In genomic region chr9:20519949-20520348, GRCm38 (mm10) we compare ENCODE assay signal across 8 mouse cellular contexts. TPM values are rescaled to one million over a fixed set of nuclear protein-coding genes. Genes with fewer than 3 reads are reported as not detected.
DNase-seq lines count a peak whose midpoint lies in the region; ATAC-seq and TF ChIP-seq lines count a peak whose summit lies in the region.

No protein-coding gene starts in this region.

- DNase-seq in kidney, postnatal 0 days (ENCODE audit: low spot score), result no peak
- no peak for DNase-seq in kidney, adult 9 months
- DNase-seq in NIH3T3 (ENCODE audit: low read depth), result peak; percentile 4
- peak; percentile 26 for DNase-seq in midbrain, embryonic 14.5 days
- DNase-seq in left cerebral cortex, postnatal 10 days (ENCODE audit: extremely low spot score in 1 of 2, low spot score in 2 of 2), result no peak
- no peak for DNase-seq in left cerebral cortex, postnatal 25 days (ENCODE audit: low spot score in 2 of 2)
- no peak for DNase-seq in B cell, adult 2 months

- peak overlapping the region; percentile 44; the same call in 1 of the 2 replicates for H3K9ac ChIP-seq in kidney, postnatal 0 days (ENCODE audit: low read depth, low read length)
- H3K9ac ChIP-seq in hindbrain, embryonic 12.5 days, result peak overlapping the region; percentile 66
- H3K9ac ChIP-seq in midbrain, embryonic 14.5 days (replicated peaks; ENCODE audit: low read length), result peak overlapping the region; percentile 54

- no peaks in the 10 kb centered on the region for H3K9me3 ChIP-seq in kidney, postnatal 0 days (replicated peaks; ENCODE audit: low read length)
- no peaks in the 10 kb centered on the region for H3K9me3 ChIP-seq in hindbrain, embryonic 12.5 days (replicated peaks)
- H3K9me3 ChIP-seq in midbrain, embryonic 14.5 days (ENCODE audit: control insufficient read depth, low read length), result no peaks in the 10 kb centered on the region

- H3K27ac ChIP-seq in kidney, postnatal 0 days, result no peak overlapping the region
- no peak overlapping the region for H3K27ac ChIP-seq in hindbrain, embryonic 12.5 days
- no peak overlapping the region for H3K27ac ChIP-seq in midbrain, embryonic 14.5 days (replicated peaks; ENCODE audit: low read depth, low read length)

- H3K27me3 ChIP-seq in kidney, postnatal 0 days (ENCODE audit: insufficient read depth, low read length), result no peaks in the 10 kb centered on the region
- no peaks in the 10 kb centered on the region for H3K27me3 ChIP-seq in hindbrain, embryonic 12.5 days
- no peaks in the 10 kb centered on the region for H3K27me3 ChIP-seq in midbrain, embryonic 14.5 days (ENCODE audit: control insufficient read depth, insufficient read depth, low read length)

- H3K36me3 ChIP-seq in kidney, postnatal 0 days (ENCODE audit: insufficient read depth, low read length), result peaks cover 13% of the 10 kb centered on the region; the same call in 1 of the 2 replicates
- H3K36me3 ChIP-seq in hindbrain, embryonic 12.5 days, result peaks cover 27% of the 10 kb centered on the region
- peaks cover 18% of the 10 kb centered on the region for H3K36me3 ChIP-seq in midbrain, embryonic 14.5 days (ENCODE audit: control insufficient read depth, insufficient read depth, low read length)

- 24% methylated on average over 4 of the region's 4 CpGs for WGBS in kidney, postnatal 0 days
- 12% methylated on average over 4 of the region's 4 CpGs for WGBS in hindbrain, embryonic 12.5 days
- WGBS in midbrain, embryonic 14.5 days, result 10% methylated on average over 4 of the region's 4 CpGs

- peak overlapping the region; percentile 42 for H3K4me3 ChIP-seq in kidney, postnatal 0 days (replicated peaks; ENCODE audit: low read depth, low read length)
- H3K4me3 ChIP-seq in hindbrain, embryonic 12.5 days, result peak overlapping the region; percentile 50
- peak overlapping the region; percentile 79 for H3K4me3 ChIP-seq in midbrain, embryonic 14.5 days (replicated peaks; ENCODE audit: low read depth, low read length)

- TF ChIP-seq CTCF in kidney, postnatal 0 days (IDR thresholded peaks at IDR 0.05; ENCODE audit: low read depth), result no peak

- no peak for ATAC-seq in kidney, postnatal 0 days (replicated peaks; ENCODE audit: low FRiP score, low read depth)
- ATAC-seq in hindbrain, embryonic 12.5 days (ENCODE audit: low FRiP score), result no peak
- no peak for ATAC-seq in midbrain, embryonic 14.5 days (ENCODE audit: low FRiP score, low TSS enrichment)

- H3K4me2 ChIP-seq in kidney, postnatal 0 days (ENCODE audit: low read length), result peak overlapping the region; percentile 71
- H3K4me2 ChIP-seq in hindbrain, embryonic 12.5 days (replicated peaks), result peak overlapping the region; percentile 64
- peak overlapping the region; percentile 92 for H3K4me2 ChIP-seq in midbrain, embryonic 14.5 days (ENCODE audit: low read length)

- intact Hi-C loops in left cerebral cortex, postnatal 10 days (cut with DNase I), result no loop called here
- intact Hi-C loops in left cerebral cortex, postnatal 25 days (cut with DNase I), result loop anchor here (2.0 kb wide), 3 partner anchors 25 to 61 kb away; partner anchors contain the start of genes Zfp426 and Zfp846

- H3K4me1 ChIP-seq in kidney, postnatal 0 days (replicated peaks; ENCODE audit: insufficient read depth, low read length), result peaks cover 4% of the 10 kb centered on the region
- H3K4me1 ChIP-seq in hindbrain, embryonic 12.5 days, result peaks cover 32% of the 10 kb centered on the region
- H3K4me1 ChIP-seq in midbrain, embryonic 14.5 days (ENCODE audit: control insufficient read depth, insufficient read depth, low read length), result peaks cover 31% of the 10 kb centered on the region

RNA-seq across cellular contexts. Expression of gene Zfp266, which starts 1.3 kb away (rescaled TPM):
- polyA plus RNA-seq in kidney, postnatal 0 days (2015; fragmentation: Nextera tagmentation; extraction: Ambion mirVana), result 58.0 and 63.0 TPM in 2 replicates
- polyA plus RNA-seq in hindbrain, embryonic 12.5 days (2016; fragmentation: Nextera tagmentation; extraction: Ambion mirVana), result 151 and 155 TPM in 2 replicates
- polyA plus RNA-seq in midbrain, embryonic 14.5 days (2014; fragmentation: Nextera tagmentation; extraction: Ambion mirVana), result 98.2 and 123 TPM in 2 replicates
- 10 to 100 TPM; 54.4 to 56.7 TPM for total RNA-seq in left cerebral cortex, postnatal 10 days (2021)
- total RNA-seq in left cerebral cortex, postnatal 25 days (2021), result 10 to 100 TPM; 43.6 to 47.8 TPM

RNA-seq across cellular contexts. Expression of gene Zfp426, which starts 27.4 kb away (rescaled TPM):
- 18.2 and 19.3 TPM in 2 replicates for polyA plus RNA-seq in kidney, postnatal 0 days (2015; fragmentation: Nextera tagmentation; extraction: Ambion mirVana)
- 29.7 and 30.6 TPM in 2 replicates for polyA plus RNA-seq in hindbrain, embryonic 12.5 days (2016; fragmentation: Nextera tagmentation; extraction: Ambion mirVana)
- 30.1 and 39.5 TPM in 2 replicates for polyA plus RNA-seq in midbrain, embryonic 14.5 days (2014; fragmentation: Nextera tagmentation; extraction: Ambion mirVana)
- total RNA-seq in left cerebral cortex, postnatal 10 days (2021), result 10 to 100 TPM; 30.0 to 33.5 TPM
- total RNA-seq in left cerebral cortex, postnatal 25 days (2021), result 10 to 100 TPM; 26.8 to 27.6 TPM

RNA-seq across cellular contexts. Expression of gene Zfp26, which starts 60.0 kb away (rescaled TPM):
- polyA plus RNA-seq in kidney, postnatal 0 days (2015; fragmentation: Nextera tagmentation; extraction: Ambion mirVana), result 13.5 and 15.3 TPM in 2 replicates
- polyA plus RNA-seq in hindbrain, embryonic 12.5 days (2016; fragmentation: Nextera tagmentation; extraction: Ambion mirVana), result 31.2 and 33.6 TPM in 2 replicates
- 25.3 and 31.0 TPM in 2 replicates for polyA plus RNA-seq in midbrain, embryonic 14.5 days (2014; fragmentation: Nextera tagmentation; extraction: Ambion mirVana)
- total RNA-seq in left cerebral cortex, postnatal 10 days (2021), result 10 to 100 TPM; 30.9 to 31.5 TPM
- total RNA-seq in left cerebral cortex, postnatal 25 days (2021), result 10 to 100 TPM; 23.6 to 25.7 TPM

Comparison
In these comparisons a context has a peak if more than half of its experiments do, and no peak if none do; other contexts are left out.
1. DNase-seq: peak in NIH3T3 (single experiment) and midbrain, embryonic 14.5 days (single experiment); none in kidney, postnatal 0 days (single experiment), kidney, adult 9 months (single experiment), left cerebral cortex, postnatal 10 days (0 of 2), left cerebral cortex, postnatal 25 days (0 of 2) and B cell, adult 2 months (0 of 2).
2. Peak in every context shown above with its lines, with median percentiles within 50 percentile points of each other: H3K4me2 ChIP-seq, H3K4me3 ChIP-seq and H3K9ac ChIP-seq.